Mouse (Mus musculus): ENCODE results near the gene Hist1h4i.

GRCm38 (mm10) chr13:22006334-22007120, 34.6 kb downstream of the Hist1h4i start:
- TF ChIP-seq TAL1 (conservative IDR thresholded peaks at IDR 0.05; ENCODE audit: low read depth, low read length) (no peak), CTCF (IDR thresholded peaks at IDR 0.05; ENCODE audit: low read depth, low read length) (no peak), GATA1 (IDR thresholded peaks at IDR 0.05; ENCODE audit: borderline replicate concordance, low read length) (no peak)

Data from G1E (cell line).